Mouse (Mus musculus) intestine, embryonic 16.5 days (tissue): ENCODE measurements at regions not wholly inside any gene's neighbourhood (a gene's known extent, or its start where the extent isn't known, plus 50 kb on each side); places are given as distances from the start of the nearest gene placed in this dataset.
A peak's percentile ranks its signal among the peaks of the same experiment; 100 is the strongest.

Source experiments
- ATAC-seq: fragments of 200-750 bp; cut with Nextera tagmentation; 2 replicates; pipeline ENCODE4 v1.8.0; 2017; ENCODE audit warnings: moderate TSS enrichment, moderate library complexity
- H3K27ac ChIP-seq: fragments of 300-500 bp; sonication (generic); 2 replicates; pipeline ENCODE4 v1.5.1; 2014; ENCODE audit warnings: mild to moderate bottlenecking, low read length
- H3K27me3 ChIP-seq: fragments of 300-500 bp; sonication (generic); replicated peaks from 2 replicates; pipeline ENCODE4 v1.6.1; 2014; ENCODE audit warnings: low read length, control low read depth, mixed read lengths; ENCODE audit not compliant: control insufficient read depth, insufficient read depth
- H3K36me3 ChIP-seq: fragments of 300-500 bp; sonication (generic); 2 replicates; pipeline ENCODE4 v1.6.1; 2014; ENCODE audit warnings: low read length, control low read depth; ENCODE audit not compliant: control insufficient read depth, insufficient read depth
- H3K4me1 ChIP-seq: fragments of 300-500 bp; sonication (generic); 2 replicates; pipeline ENCODE4 v1.6.1; 2014; ENCODE audit warnings: low read length, control low read depth, mixed read lengths; ENCODE audit not compliant: control insufficient read depth, insufficient read depth
- H3K4me2 ChIP-seq: fragments of 300-500 bp; sonication (generic); 2 replicates; pipeline ENCODE4 v1.6.1; 2014; ENCODE audit warnings: low read depth, low read length, control low read depth
- H3K4me3 ChIP-seq: fragments of 300-500 bp; sonication (generic); 2 replicates; pipeline ENCODE4 v1.5.1; 2014; ENCODE audit warnings: mild to moderate bottlenecking, low read length
- H3K9ac ChIP-seq: fragments of 300-500 bp; sonication (generic); 2 replicates; pipeline ENCODE4 v1.6.1; 2014; ENCODE audit warnings: low read depth, low read length
- H3K9me3 ChIP-seq: fragments of 300-500 bp; sonication (generic); 2 replicates; pipeline ENCODE4 v1.6.1; 2016; ENCODE audit warnings: low read length, control low read depth; ENCODE audit not compliant: control insufficient read depth
- WGBS: fragments of 180-500 bp; shearing (Covaris S2); extraction: QIAGEN DNeasy Blood & Tissue Kit; methylation state at CpG from one replicate; pipeline ENCODE4 v1.1.7; 2014; 5-methylcytosine and 5-hydroxymethylcytosine counted together

DNA sequence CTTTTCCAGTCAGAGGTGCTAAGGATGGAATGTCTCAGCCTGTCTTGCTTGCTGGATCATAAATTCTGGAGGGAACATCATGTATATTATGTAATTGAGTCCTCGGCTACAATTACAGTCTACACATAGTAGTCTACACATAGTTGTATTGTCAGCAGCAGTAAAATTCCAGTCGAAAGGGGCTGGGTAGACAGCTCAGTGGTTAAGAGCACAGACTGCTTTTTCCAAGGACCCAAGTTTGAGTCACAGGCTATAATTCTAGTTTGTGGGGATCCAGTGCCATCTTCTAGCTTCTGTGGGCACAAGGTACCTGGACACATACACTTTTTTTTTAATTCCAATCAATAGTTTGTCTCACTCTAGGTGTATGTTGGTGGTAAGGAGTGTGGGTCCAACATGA, 91.3 kb upstream of the Gls start:
- H3K4me3 ChIP-seq = no peak overlapping the region
- no peak for ATAC-seq
- no peaks in the 10 kb centered on the region for H3K9me3 ChIP-seq
- no peaks in the 10 kb centered on the region for H3K4me1 ChIP-seq
- H3K27me3 ChIP-seq = no peaks in the 10 kb centered on the region
- no peak overlapping the region for H3K27ac ChIP-seq
- no peak overlapping the region for H3K4me2 ChIP-seq
- H3K9ac ChIP-seq = no peak overlapping the region
- H3K36me3 ChIP-seq = no peaks in the 10 kb centered on the region
- 77% methylated on average over 2 of the region's 2 CpGs for WGBS

DNA sequence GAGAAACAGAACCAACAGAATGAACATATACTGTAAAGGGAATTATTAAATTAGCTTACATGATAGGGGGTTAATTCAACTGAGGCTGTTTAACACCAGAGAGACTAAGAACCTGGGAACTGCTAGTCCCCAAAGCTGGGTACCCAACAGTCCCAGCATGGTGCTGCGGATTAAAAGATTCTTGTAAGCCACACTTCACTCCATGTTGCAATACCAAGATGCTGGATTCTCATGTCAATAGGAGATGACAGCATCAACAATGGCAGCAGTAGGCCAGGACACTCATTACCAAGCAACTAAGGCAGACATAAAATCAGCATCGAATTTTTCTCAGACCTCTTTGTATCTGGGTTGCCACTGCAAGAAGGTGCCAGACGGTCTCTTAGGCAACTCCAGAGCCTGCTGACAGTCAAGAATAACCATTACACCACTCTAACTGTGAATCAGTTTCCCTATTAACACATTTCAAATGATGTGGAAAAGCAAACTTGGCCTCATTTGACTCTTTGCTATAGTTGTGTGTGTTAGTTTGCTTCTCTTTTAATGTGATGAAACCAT, 79.1 kb upstream of the Gls start:
- Histone ChIP-seq H3K4me2 (no peak overlapping the region), H3K9me3 (no peaks in the 10 kb centered on the region), H3K27me3 (no peaks in the 10 kb centered on the region), H3K9ac (no peak overlapping the region), H3K4me3 (no peak overlapping the region), H3K4me1 (no peaks in the 10 kb centered on the region), H3K36me3 (no peaks in the 10 kb centered on the region), H3K27ac (no peak overlapping the region)
- no peak for ATAC-seq
- 81% methylated on average over 3 of the region's 3 CpGs for WGBS

DNA sequence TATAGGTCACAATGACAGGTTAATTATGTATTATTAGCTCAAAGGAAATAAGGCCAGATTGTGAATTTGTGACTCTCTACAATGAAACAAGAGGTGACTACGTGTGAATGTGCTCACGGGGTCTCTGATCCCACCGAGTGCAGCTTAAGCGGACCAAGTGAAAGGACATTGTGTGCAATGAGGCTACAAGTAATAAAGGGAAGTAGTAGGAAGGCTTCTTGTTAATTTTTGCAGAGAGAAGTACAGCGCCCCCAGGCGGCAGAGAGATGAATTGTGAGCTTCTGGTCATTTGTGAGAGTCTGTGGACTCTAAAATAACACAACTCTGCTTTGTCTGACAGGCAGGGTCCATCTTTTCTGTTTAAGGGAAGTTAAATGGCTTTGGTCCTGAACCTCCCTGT, 73.9 kb upstream of the Gls start:
- Histone ChIP-seq H3K36me3 (no peaks in the 10 kb centered on the region), H3K4me1 (no peaks in the 10 kb centered on the region), H3K9ac (no peak overlapping the region), H3K27ac (no peak overlapping the region), H3K27me3 (no peaks in the 10 kb centered on the region), H3K4me2 (no peak overlapping the region), H3K9me3 (no peaks in the 10 kb centered on the region), H3K4me3 (no peak overlapping the region)
- no peak for ATAC-seq
- WGBS = 58% methylated on average over 6 of the region's 6 CpGs

DNA sequence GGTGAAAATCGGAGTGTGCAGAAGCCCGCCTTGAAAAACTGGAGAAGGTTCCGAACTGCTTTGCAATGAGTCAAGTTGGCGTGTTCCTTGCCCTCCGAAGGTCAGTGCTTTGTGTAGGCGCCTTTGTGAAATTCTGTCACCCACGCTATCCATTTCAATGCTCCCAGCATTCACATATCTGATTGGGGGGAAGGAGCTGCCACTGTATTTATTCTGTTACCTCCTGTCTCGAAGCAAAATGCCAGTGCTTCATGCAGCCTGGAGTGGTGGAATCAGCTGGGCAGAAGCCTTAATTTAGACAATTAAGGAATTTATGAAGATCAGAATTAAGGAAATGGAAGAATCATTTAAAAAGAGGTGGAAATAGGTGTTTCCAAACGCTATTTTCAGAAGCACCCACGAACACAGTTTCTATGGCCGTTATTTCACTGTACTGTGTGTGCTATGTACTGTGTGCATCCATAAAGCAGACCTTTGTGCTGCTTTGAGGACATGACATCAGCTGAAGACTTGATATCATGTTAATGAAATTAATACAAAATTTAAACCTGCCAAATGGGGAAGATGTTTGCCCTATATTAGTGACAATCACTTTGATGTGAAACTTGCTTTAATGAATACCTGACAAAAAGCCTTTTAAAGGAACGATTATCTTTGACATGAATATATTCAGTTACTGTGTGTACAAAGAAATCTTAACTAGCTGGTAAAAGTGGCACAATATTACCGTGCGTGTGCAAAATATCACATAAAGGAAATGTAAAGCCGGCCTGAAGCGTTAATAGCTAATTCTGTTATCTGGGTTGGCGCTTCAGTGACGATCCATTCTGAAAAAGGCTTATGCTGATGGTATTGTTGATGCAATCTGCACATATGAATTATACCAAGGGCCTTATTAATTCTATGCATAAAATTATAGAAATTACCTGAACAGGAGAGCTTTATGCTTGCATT, 72.9 kb upstream of the Gls start:
- Histone ChIP-seq H3K4me2 (no peak overlapping the region), H3K27me3 (no peaks in the 10 kb centered on the region), H3K36me3 (no peaks in the 10 kb centered on the region), H3K4me1 (no peaks in the 10 kb centered on the region), H3K27ac (no peak overlapping the region), H3K9ac (no peak overlapping the region), H3K9me3 (no peaks in the 10 kb centered on the region), H3K4me3 (no peak overlapping the region)
- WGBS = 81% methylated on average over 18 of the region's 18 CpGs
- ATAC-seq = no peak

DNA sequence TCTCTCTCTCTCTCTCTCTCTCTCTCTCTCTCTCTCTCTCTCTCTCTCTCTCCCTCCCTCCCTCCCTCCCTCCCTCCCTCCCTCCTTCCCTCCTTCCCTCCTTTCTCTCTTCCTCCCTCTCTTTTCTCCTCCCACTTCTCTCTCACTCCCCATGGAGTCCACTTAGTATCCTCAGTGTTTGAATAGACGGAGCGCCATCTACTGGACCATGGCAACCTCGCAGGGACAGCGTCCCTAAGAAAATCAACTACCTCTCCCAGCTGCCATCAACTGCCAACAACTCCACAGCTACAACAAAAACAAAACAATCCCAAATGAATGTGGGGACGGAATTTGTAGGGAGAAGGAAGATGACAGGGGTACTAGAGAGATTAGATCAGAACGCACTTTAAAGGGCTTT, 69.5 kb upstream of the Gls start:
- no peak overlapping the region for H3K27ac ChIP-seq
- no peak overlapping the region for H3K4me3 ChIP-seq
- ATAC-seq = 0 out of 2 replicates have a peak, but pooled peaks have one; percentile 48
- 11% methylated on average over 6 of the region's 6 CpGs for WGBS
- no peaks in the 10 kb centered on the region for H3K9me3 ChIP-seq
- no peaks in the 10 kb centered on the region for H3K4me1 ChIP-seq
- H3K4me2 ChIP-seq = no peak overlapping the region
- H3K27me3 ChIP-seq = no peaks in the 10 kb centered on the region
- no peaks in the 10 kb centered on the region for H3K36me3 ChIP-seq
- no peak overlapping the region for H3K9ac ChIP-seq

DNA sequence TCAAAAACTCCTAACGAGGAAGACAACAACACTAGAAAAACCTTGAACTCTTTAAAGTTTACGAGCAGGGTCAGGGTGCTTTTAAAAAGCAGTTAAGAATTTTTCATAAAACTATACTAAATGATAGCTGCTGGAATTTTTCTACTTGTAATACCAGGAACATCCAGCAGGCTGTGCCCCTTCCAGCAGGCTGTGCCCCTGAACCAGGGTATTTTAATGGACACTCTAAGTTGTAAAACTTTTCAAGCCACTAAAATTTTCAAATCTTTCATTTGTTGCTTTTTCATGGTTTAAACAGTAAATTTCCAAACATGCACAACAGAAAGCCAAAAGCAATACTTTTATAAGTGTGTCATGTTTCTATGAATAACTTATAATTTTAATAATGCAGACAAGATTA, 68.2 kb upstream of the Gls start:
- H3K9me3 ChIP-seq = no peaks in the 10 kb centered on the region
- no peaks in the 10 kb centered on the region for H3K4me1 ChIP-seq
- no peaks in the 10 kb centered on the region for H3K36me3 ChIP-seq
- H3K9ac ChIP-seq = no peak overlapping the region
- no peak overlapping the region for H3K27ac ChIP-seq
- no peak overlapping the region for H3K4me2 ChIP-seq
- ATAC-seq = no peak
- WGBS = 67% methylated on average over 2 of the region's 2 CpGs
- H3K4me3 ChIP-seq = no peak overlapping the region
- no peaks in the 10 kb centered on the region for H3K27me3 ChIP-seq

DNA sequence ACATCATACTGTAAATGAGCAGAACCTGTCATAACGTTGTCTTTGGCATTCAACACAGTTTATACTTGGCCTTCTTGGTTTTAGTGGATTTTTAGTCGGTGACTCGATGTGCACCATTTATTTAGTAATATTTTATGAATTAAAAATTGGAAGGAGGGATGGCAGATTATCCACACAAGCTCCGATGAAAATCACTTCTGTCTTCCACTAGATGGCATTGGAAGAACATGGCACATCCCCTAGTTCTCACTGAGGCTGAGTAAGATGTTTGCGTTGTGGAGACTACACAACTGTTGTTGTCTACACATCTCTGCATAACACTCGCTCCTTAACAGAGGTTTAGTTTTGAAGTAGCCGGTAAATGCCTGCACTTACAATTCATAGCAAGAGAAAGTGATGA, 66.5 kb upstream of the Gls start:
- ATAC-seq = no peak
- Histone ChIP-seq H3K9ac (no peak overlapping the region), H3K27ac (no peak overlapping the region), H3K4me2 (no peak overlapping the region), H3K4me1 (no peaks in the 10 kb centered on the region), H3K36me3 (no peaks in the 10 kb centered on the region), H3K27me3 (no peaks in the 10 kb centered on the region), H3K9me3 (no peaks in the 10 kb centered on the region), H3K4me3 (no peak overlapping the region)
- 68% methylated on average over 7 of the region's 7 CpGs for WGBS

DNA sequence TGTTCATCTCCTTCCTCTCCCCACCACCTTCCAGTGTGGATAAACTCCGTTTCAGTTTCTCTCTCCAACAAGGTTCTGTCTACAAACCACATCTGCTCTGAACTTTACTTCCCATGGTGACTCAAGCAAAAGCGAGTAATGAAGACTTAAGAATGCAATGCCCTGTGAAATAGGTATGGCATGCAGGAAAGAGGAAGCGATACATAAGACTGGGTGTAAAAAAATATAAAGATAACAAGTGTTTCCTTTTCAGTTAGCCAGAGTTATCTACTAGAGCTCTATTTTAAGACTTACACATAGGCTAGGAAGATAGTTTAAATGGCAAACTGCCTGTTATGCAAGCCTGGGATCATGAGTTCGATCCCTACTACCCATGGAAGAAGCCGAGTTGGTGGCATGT, 65.3 kb upstream of the Gls start:
- 77% methylated on average over 5 of the region's 5 CpGs for WGBS
- Histone ChIP-seq H3K4me3 (no peak overlapping the region), H3K4me1 (no peaks in the 10 kb centered on the region), H3K9ac (no peak overlapping the region), H3K4me2 (no peak overlapping the region), H3K36me3 (no peaks in the 10 kb centered on the region), H3K27me3 (no peaks in the 10 kb centered on the region), H3K27ac (no peak overlapping the region), H3K9me3 (no peaks in the 10 kb centered on the region)
- no peak for ATAC-seq

DNA sequence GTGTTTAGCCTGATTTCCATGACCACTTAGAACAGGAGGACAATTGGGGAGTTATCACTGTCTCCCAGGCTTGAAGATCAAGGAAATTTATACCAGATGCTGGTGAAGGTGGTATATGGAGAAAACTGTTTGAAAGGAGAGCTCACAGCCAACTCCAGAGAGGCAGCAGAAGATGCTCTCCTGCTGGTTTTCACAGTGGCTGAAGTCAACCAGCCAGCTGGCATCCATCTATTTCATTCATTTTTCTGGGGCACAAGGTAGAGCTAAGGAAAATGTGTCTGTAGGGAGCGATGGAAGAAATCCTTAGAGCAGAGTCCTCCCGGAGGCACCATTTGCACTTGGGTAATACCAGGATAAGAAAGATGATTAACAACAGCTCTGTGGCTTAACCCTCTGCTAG, 63.1 kb upstream of the Gls start:
- H3K27ac ChIP-seq = no peak overlapping the region
- no peak overlapping the region for H3K4me2 ChIP-seq
- no peaks in the 10 kb centered on the region for H3K27me3 ChIP-seq
- ATAC-seq = no peak
- no peak overlapping the region for H3K4me3 ChIP-seq
- WGBS = 39% methylated on average over 2 of the region's 2 CpGs
- H3K9ac ChIP-seq = no peak overlapping the region
- no peaks in the 10 kb centered on the region for H3K4me1 ChIP-seq
- no peaks in the 10 kb centered on the region for H3K36me3 ChIP-seq
- no peaks in the 10 kb centered on the region for H3K9me3 ChIP-seq
